Mouse (Mus musculus): ENCODE results near the gene Spag17.

- TF ChIP-seq CTCF (IDR thresholded peaks at IDR 0.05; ENCODE audit: insufficient read depth, low read depth, low read length) (no peak), POLR2A (IDR thresholded peaks at IDR 0.05; ENCODE audit: insufficient read depth, low read depth, low read length) (no peak)
Observed at GRCm38 (mm10) chr3:99881498-99881897, 3.7 kb upstream of the Spag17 start.

Data from olfactory bulb, adult 2 months (tissue).